Mouse (Mus musculus) testis, adult 10 weeks (tissue): ENCODE measurements around the gene Chek1. TPM values are rescaled to one million over a fixed set of nuclear protein-coding genes. Genes with fewer than 3 reads are reported as not detected.

Experiments
- polyA plus RNA-seq: library from polyadenylated mRNA; stranded (reverse); fragments of 350-450 nt; fragmentation: Illumina TruSeq; extraction: RNeasy Lipid Tissue Mini Kit (QIAGEN cat#74804); gene quantifications from one replicate; pipeline ENCODE4 v1.2.3, GENCODE M21; 2014; ENCODE audit warnings: low read depth, low replicate concordance

Gene Chek1
- polyA plus RNA-seq: 42.3 TPM

DNA sequence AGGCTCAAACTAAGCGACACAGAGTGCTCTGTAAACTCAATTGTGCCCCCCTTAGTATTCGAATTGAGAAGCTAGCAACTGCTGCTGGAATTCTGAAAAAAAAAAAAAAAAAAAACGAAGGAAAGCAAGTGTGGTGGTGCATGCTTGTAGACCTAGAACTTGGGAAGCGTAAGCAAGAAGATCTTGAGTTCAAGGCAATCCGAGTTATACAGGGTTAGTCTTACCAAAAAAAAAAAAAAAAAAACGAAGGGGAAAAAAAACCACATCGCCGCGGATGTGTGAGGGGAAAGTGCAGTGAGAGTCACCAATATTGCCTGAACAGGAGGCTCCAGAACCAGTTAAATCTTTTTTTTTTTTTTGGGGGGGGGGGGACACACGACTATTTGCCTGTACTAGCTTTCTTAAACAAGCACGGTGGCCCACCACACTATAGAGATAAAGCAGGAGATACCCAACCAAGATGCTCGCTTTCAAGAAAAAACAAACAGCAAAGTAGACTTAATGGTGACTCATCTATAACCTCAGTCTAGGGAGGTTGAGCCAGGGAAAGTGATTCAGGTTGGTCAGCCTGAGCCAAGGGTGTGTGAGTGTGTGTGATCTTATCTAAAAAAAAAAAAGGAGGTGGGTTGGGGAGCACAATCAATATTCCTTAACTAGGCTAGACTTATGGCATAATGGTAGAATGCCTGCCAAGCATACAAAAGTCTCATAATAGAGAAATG lies at the start of gene Chek1:
Gene Chek1 (minus strand): TSS at position 32 of the 722 bp plus-strand sequence.

DNA sequence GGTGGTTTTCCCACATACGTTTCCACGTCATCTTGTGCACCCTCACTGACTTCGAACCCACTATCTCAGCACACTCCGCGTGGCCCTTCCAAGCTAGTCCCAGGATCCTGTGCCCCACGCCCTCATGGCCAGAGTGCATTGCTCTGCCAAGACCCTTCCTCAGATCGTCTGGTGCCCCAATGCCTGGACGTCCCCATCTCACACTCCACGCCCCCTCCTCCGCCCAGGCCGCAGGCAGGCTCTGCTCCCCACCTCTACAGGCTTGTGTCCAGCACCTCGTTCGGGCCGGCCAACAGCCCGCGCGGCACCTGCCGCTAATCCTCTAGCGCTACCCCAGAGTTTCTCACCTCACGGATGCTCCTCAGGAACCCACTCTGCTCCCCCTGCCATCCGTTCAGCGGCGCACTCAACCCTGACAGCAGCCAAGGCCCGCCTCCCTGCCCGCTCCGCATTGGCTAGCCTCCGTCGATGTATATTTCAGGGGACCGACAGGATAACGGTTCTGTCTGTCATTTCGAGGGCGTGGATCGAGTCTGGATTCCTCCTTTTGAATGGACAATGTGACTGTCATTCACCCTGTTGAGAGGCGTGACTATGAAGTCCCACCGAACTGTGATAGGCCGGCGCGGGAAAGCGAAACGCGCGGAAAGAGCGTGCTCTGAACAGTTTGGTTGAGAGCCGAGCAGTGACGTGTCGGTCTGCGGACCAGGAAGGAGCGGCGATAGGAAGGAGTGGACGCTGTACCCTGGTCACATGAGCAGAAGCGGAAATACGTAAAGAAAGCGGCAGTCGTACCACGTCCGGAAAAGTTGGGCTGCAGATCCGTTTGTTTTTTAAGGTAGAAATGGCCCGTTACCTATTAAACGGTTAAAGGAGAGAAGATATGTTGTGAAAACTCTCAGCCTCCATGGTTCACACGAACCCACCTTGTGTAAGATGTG lies 40.6 kb upstream of the Chek1 start, which contains the start of gene Stt3a:
Gene Stt3a (minus strand): TSS at position 477 of the 941 bp plus-strand sequence.

DNA sequence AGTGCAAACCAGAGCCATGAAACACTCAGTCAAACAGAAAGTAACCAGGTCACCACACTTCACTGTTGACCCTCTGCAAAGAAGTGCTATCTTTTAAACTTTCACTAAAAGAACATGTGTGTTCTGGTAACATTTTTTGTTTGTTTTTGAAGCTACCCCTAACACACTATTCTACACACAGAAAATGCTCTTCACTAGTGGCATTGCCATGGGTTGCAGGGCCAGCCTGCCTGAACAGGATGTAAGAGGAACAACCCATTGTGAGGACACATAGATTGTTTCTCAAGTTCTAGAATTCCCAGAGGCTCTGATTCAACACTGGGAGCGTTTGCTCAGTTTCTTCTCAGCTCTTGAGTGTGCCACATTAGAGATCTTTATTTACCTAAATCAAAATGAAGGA lies 33.9 kb downstream of the Chek1 start, which contains the start of gene Acrv1:
Gene Acrv1 (plus strand): TSS at position 301 of the 400 bp plus-strand sequence.

Other genes starting within 250 kb of the Chek1 start
- not detected for gene Gm5615, start 185.1 kb downstream of the Chek1 start, polyA plus RNA-seq
- not detected for gene Gm17689, start 144.4 kb downstream of the Chek1 start, polyA plus RNA-seq
- 0.39 TPM for gene A630095E13Rik, start 83.7 kb downstream of the Chek1 start, polyA plus RNA-seq
- gene Acrv1, start 33.8 kb downstream of the Chek1 start, polyA plus RNA-seq: 502 TPM
- gene Stt3a, start 40.6 kb upstream of the Chek1 start, polyA plus RNA-seq: 220 TPM
- 45.5 TPM for gene Ei24, start 70.3 kb upstream of the Chek1 start, polyA plus RNA-seq
- gene Fez1, start 94.8 kb upstream of the Chek1 start, polyA plus RNA-seq: 10.2 TPM